Mouse (Mus musculus): ENCODE results near the gene Hist1h4b.

The Hist1h4b gene

GRCm38 (mm10) chr13:23799405-23799804 lies 42.6 kb downstream of the Hist1h4b start:
- DNase-seq (ENCODE audit: low read depth, low spot score) = no peak

- DNase-seq (ENCODE audit: low read depth, low spot score) = no peak
Measured at GRCm38 (mm10) chr13:23804532-23804931, 47.7 kb downstream of the Hist1h4b start.

DNA sequence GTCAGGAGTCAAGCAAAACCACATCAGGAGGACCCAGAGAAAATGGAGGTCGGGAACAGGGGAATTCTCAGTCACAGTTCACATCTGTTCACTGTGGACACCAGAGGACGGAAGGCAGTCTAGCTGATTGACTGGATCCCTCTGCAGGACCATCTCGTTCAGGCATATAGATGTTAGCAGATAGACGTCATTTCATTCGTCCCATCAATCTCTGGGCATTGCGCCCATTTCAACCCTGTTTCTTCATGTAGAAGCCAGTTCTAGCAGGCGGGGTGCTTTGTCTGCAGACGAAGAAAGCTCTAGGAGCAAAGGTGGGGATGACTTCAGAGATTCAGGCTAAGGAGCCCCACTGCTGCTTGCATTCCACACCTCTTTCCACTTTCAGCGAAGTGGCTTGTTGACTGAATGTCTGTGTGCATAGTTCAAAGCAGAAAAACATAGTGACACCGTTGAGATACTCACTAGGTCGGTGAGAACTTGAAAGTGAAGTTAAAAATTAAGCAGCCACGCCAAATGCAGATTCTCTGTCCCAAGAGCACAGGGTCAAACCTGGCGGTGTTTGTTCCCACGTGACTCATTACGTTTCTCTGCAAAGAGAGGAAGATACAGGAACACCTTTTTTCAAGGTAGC lies 49.7 kb downstream of the Hist1h4b start, which contains the start of gene Slc17a2:
Gene Slc17a2, plus strand, starts transcription at position 572 of the 631 bp plus-strand sequence.
- no peak for DNase-seq (ENCODE audit: low read depth, low spot score)
